Mouse (Mus musculus) left cerebral cortex, postnatal 25 days (tissue): Measurements from ENCODE around the gene Fnip2. TPM values are rescaled to one million over a fixed set of nuclear protein-coding genes. Genes with fewer than 3 reads are reported as not detected.

ENCODE experiments used
- DNase-seq, 2 experiments: peaks; one replicate each; pipeline ENCODE4 v3.0.0; 2022; ENCODE audit warnings: low spot score in 2 of 2, mixed read lengths in 1 of 2
- intact Hi-C: fragments of 180-260 bp; cut with DNase I; formaldehyde crosslinking; loops from one replicate; pipeline ENCODE4 v1.15.1; 2025
- total RNA-seq, 2 experiments: library from RNA; stranded (reverse); gene quantifications; 2 replicates each; pipeline ENCODE4 v1.2.3; 2021

Gene Fnip2
- total RNA-seq, 2 experiments from 2014 or later = 15.9 to 19.8 TPM

- DNase-seq = no peak
- intact Hi-C loops = no loop called here
These were observed 30.6 kb downstream of the Fnip2 start for GRCm38 (mm10) chr3:79537023-79537422.

DNA sequence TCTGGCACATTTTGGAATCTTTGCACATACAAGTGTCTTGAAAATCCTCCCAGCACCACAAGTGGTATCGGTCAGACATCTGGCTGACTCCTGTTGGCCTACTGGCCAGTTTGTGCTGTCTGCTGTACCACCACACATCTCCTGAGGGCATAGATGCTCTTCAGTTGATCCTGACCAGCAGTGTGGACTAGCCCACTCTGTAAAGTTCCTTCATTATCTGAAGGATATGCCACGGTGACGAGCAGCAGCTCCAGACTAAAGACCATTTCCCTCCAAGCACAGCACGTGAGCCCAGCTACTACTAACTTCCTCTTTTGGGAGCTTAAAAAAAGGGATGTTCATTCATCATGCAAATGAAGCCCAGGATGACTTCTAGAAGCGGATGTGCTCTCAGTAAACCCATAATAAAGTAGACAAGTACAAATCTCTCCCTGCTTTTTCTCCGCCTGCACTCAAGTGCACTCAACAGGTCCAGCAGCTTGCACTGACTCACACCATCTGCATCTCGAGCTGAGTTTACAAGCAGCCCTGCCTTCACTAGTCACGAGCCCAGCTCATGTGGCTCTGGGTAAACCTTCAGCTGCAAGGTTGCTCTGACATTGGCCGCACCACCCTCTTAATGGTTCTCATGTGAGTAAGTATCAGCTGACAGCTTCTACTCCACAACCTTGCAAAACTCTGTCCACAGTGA, 35.9 kb downstream of the Fnip2 start:
- DNase-seq = peak; percentile 55 to 92
- intact Hi-C loops = loop anchor here (5.0 kb wide), 1 partner anchor 36 kb away; the partner anchor contains the start of gene Fnip2

GRCm38 (mm10) chr3:79529499-79530096, 38.0 kb downstream of the Fnip2 start:
- intact Hi-C loops = loop anchor here (5.0 kb wide), 1 partner anchor 38 kb away; the partner anchor contains the start of gene Fnip2
- no peak for DNase-seq

- intact Hi-C loops = no loop called here
- DNase-seq = no peak
These were observed 39.1 kb downstream of the Fnip2 start for GRCm38 (mm10) chr3:79528451-79528850.

- intact Hi-C loops = no loop called here
These were observed 39.7 kb downstream of the Fnip2 start for GRCm38 (mm10) chr3:79527921-79528320.

DNA sequence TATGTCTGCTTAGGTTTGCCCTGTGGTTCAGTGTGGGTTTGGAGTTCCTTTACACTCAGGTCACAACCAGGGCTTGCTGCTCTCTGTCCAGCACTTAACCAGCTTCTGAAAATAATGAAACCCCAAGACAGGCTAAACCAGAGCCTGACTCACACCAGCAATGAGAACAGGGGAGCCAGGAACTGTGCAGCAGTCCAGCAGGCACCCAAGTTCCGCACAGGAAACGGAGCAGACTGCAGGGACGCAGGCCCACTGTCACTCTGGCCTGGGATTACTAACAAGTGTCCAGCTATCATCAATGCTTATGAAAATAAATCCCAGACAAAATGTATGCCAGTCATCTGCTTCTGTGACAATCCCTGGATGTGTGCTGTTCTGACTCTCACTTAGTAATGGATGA, 40.1 kb downstream of the Fnip2 start:
- DNase-seq = no peak
- intact Hi-C loops = no loop called here

More at GRCm38 (mm10) chr3:79527921-79528320, 39.7 kb downstream of the Fnip2 start:
- no peak for DNase-seq

DNA sequence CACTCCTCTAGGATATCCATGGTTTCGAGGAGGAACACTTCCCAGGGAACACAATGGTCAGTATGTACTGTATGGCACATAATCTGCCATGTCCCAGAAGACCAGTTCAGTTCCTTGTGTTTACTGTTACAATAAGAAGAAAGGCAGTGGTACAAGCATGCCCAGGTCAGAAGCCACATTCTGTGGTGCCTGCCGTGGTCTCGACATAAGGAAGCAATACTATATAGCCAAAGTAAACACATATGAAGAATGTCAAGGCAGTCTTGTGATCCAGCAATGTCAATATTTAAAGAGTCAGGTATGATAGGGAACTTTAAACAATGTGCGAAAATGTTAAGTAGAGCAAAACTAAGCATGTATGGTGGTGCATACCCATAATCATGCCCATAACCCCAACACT, 44.2 kb downstream of the Fnip2 start:
- intact Hi-C loops = no loop called here
- DNase-seq = no peak

DNA sequence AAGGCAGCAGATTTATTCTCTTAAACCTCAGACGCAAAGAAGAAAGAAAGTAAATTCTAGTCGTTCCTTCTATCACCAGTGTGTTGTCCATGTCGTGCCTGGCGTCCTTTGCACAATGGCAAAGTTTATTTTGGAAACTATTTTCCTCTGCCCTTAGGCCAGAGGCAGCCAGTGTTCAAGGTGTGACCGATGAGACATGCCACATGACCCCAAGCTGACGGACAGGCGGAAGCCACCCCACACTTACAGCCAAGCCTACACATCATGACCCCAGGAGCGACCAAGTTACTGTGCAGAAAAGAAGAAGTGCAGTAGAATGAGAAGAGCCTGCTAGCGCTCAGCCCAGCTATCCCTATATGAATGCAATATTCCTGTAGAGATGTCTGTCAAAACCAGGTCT, 47.7 kb downstream of the Fnip2 start:
- DNase-seq = no peak
- intact Hi-C loops = loop anchor here (5.0 kb wide), 1 partner anchor 47 kb away; the partner anchor contains the start of gene Fnip2

DNA sequence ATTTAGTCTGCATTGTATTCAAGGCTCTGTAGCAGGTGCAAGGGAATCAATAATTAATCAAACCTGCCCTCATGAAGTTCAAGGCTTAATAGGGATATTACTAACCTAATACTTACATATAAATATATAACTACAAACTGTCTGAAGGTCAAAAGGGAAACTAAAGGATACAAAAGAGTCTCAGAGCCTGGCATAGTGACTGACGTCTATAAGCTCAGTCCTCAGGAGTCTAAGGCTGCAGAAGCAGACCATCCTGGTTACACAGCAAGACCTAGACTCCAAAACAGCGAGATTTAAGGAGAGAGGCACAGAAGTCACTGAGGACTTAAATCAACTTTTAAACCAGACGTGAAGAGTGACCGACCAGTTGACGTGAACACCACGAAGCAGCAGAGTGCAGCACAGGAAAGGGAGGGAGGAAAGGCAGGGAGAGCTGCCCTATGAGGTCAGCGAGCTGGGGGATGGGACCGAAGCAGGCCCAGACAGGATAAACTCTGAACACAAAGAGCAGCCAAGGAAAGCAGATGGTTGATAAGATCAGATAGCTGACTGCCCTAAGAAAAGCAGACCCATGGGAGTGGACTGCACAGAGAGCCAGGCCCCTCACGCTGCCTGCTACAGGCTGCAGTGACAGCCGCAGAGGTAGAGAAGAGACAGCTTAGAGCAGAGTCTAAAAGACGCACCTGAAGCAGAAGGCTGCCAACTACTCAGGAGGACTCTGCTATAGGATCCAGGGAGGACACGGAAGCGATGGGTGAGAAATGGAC, 48.7 kb downstream of the Fnip2 start:
- DNase-seq = no peak
- intact Hi-C loops = loop anchor here (5.0 kb wide), 1 partner anchor 48 kb away; the partner anchor contains the start of gene Fnip2

DNA sequence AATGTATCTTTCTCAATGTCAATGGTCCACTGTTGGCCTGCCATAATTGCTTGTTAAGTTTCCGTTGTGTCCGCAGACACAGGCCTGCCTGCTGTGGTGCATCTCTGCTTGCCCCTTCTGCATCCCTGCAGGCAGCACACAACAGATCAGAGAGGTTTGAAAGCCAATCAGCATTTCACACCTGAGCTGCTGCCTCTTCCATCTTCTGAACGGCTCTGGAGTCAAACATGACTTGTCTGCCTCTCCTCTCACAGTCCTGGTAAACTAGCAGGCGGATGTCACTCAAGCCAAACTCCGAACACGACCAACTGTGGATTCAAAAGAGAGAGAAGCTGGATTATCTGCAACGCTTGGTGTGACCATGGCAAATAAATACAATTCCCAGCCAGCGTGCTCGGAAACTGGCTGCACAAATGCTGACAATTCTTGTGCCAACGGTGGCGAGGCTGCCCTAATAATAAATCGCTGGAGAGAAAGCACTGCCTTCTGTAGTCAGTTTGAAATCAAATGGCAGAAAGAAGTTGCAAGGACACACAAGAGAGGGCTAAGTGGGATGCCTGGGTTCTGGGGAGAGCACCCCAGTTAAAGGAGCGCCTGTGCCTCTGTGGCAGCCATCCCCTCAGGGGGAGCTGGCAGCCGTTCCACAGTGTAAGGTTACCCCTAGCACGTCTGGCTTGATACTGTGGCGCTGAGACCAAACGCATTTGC, 49.6 kb downstream of the Fnip2 start:
- intact Hi-C loops = loop anchor here (5.0 kb wide), 1 partner anchor 49 kb away; the partner anchor contains the start of gene Fnip2
- DNase-seq = no peak

- DNase-seq = no peak
- intact Hi-C loops = loop anchor here (5.0 kb wide), 1 partner anchor 50 kb away; the partner anchor contains the start of gene Fnip2
These were observed 50.6 kb downstream of the Fnip2 start for GRCm38 (mm10) chr3:79516958-79517357.

- DNase-seq = no peak
These were observed 51.3 kb downstream of the Fnip2 start for GRCm38 (mm10) chr3:79516099-79516920.

DNA sequence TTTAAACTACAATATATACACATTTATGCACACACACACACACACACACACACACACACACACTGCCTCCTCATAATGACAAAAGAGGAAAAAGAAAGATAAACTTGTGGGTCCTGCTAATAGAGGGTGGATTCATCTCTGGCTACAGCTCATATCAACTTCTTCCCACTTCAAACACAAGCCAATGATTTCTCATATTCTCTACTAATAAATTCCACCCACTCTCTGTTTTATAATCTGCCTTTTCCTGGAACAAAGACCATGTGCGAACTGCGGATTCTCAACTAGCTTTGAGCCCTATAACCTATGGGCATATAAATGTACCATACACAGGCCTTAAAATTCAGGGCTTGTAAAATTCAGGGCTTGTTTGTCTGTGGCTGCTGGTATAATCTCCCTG, 53.3 kb downstream of the Fnip2 start:
- DNase-seq = no peak
- intact Hi-C loops = loop anchor here (5.0 kb wide), 1 partner anchor 73 kb away; no protein-coding TSS in a partner anchor

More at GRCm38 (mm10) chr3:79516099-79516920, 51.3 kb downstream of the Fnip2 start:
- intact Hi-C loops = loop anchor here (5.0 kb wide), 1 partner anchor 51 kb away; the partner anchor contains the start of gene Fnip2

DNA sequence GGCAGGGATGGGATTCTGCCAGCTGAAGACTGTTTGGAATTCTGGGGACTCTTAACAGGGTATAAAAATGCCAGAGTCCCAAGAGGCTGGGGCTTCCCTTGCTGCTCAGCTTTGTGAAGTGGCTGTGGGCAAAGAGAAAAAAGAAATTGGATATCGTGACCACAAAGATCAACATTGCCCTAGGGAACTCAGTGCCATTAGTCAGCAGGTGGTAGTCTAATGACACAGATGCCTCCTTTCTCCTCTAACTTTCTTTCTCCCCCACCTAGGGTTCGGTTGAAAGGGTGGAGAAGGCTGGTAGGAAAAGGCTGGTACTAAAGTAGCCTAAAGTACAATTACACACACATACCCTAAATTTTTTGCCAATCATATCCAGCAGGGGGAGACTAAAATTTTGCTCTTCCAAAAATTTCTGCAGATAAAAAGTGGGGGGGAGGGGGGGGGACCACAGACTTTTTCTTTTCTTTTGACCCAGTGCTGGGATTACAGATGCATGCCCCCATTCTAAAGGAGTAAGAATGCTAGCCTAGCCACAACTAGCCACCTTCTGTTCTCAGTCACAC, 66.3 kb downstream of the Fnip2 start:
- intact Hi-C loops = loop anchor here (5.0 kb wide), 1 partner anchor 544 kb away; no protein-coding TSS in a partner anchor
- DNase-seq = no peak

DNA sequence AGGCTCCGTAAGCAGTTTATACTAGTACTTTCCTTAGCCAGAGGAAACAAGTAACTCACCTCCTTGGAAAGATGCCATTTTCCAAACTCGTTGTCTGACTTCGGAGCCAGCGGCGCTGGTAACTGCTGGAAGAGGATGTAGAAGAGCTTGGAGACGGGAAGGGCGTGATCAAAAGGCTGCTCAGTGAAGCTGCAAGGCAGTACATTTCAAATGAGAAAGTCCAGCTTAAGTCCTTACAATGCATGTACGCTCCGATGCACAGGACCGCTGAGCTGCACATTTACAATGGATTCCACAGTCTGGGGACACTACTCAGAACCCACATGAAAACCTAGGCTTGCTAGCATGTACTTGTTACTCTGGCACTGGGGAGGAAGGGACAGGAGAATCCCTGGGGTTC, 67.3 kb downstream of the Fnip2 start:
- no peak for DNase-seq
- intact Hi-C loops = loop anchor here (5.0 kb wide), 1 partner anchor 543 kb away; no protein-coding TSS in a partner anchor

DNA sequence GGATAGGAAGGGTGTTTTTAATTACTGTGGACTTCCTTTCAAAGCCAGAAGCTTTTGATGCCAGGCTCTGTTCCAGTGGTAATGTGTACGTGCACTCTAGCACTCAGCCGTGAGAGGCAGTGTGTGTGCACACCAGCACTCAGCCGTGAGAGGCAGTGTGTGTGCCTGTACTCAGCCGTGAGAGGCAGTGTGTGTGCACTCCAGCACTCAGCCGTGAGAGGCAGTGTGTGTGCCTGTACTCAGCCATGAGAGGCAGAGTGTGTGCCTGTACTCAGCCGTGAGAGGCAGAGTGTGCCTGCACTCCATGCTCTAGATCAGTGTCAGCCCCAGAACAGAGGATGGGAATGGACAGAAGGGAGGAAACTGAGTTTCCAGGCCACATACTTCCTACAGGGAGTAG, 70.9 kb downstream of the Fnip2 start:
- intact Hi-C loops = loop anchor here (5.0 kb wide), 1 partner anchor 274 kb away; no protein-coding TSS in a partner anchor
- DNase-seq = no peak

- intact Hi-C loops = loop anchor here (2.0 to 5.0 kb wide), 2 partner anchors 273 to 292 kb away; no protein-coding TSS in a partner anchor
- peak; percentile 50 to 77 for DNase-seq
These were observed 72.4 kb downstream of the Fnip2 start for GRCm38 (mm10) chr3:79495151-79495550.

DNA sequence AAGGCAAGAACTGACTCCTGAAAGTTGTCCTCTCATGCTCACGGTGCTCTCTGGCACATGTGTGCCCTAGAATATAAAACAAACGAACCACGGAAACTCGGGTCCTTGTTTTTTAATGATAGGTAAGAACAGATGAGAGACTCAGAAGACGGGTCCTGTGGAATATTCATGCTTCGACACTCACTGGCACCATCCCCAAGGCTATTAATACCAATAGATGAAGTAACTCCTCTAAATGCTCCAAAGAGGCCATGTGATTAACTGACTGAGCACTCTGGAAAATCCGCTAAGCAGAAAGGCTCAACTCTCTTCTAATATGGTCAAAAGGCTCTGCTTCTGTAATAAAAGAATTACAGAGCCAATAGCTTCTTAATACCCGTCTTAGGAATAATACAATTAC, 73.6 kb downstream of the Fnip2 start:
- intact Hi-C loops = loop anchor here (2.0 kb wide), 1 partner anchor 291 kb away; no protein-coding TSS in a partner anchor
- no peak for DNase-seq
